Mouse (Mus musculus): ENCODE measurements around the gene Kdm5a. TPM values are rescaled to one million over a fixed set of nuclear protein-coding genes. Genes with fewer than 3 reads are reported as not detected.

Kdm5a gene
- polyA plus RNA-seq, 1 experiment from 2014 or later = 34.8 TPM

GRCm38 (mm10) chr6:120480361-120480760, 116.4 kb downstream of the Kdm5a start:
- Histone ChIP-seq H3K27me3 (replicated peaks) (peaks cover 4% of the 10 kb centered on the region; the same call in 1 of the 2 replicates), H3K4me1 (peaks cover 16% of the 10 kb centered on the region), H3K36me3 (peaks cover 75% of the 10 kb centered on the region), H3K4me2 (no peak overlapping the region), H3K9me3 (replicated peaks) (no peaks in the 10 kb centered on the region), H3K9ac (no peak overlapping the region), H3K4me3 (no peak overlapping the region), H3K27ac (no peak overlapping the region)
- 78% methylated on average over 5 of the region's 5 CpGs for WGBS (ENCODE audit: insufficient replicate concordance)
- ATAC-seq = no peak

- WGBS (ENCODE audit: insufficient replicate concordance) = 85% methylated on average over 6 of the region's 6 CpGs
- Histone ChIP-seq H3K27ac (no peak overlapping the region), H3K4me3 (no peak overlapping the region), H3K27me3 (replicated peaks) (peaks cover 12% of the 10 kb centered on the region; the same call in 1 of the 2 replicates), H3K9me3 (replicated peaks) (no peaks in the 10 kb centered on the region), H3K9ac (no peak overlapping the region), H3K4me1 (peaks cover 23% of the 10 kb centered on the region), H3K36me3 (peaks cover 65% of the 10 kb centered on the region), H3K4me2 (no peak overlapping the region)
- no peak for ATAC-seq
Measured at GRCm38 (mm10) chr6:120481538-120481937, 117.6 kb downstream of the Kdm5a start.

GRCm38 (mm10) chr6:120482021-120482420, 118.1 kb downstream of the Kdm5a start:
- 82% methylated on average over 14 of the region's 14 CpGs for WGBS (ENCODE audit: insufficient replicate concordance)
- peaks cover 60% of the 10 kb centered on the region for H3K36me3 ChIP-seq

GRCm38 (mm10) chr6:120482756-120483155, 118.8 kb downstream of the Kdm5a start:
- ATAC-seq = no peak
- no peak overlapping the region for H3K4me2 ChIP-seq
- H3K9ac ChIP-seq = no peak overlapping the region
- no peaks in the 10 kb centered on the region for H3K9me3 ChIP-seq (replicated peaks)
- H3K4me3 ChIP-seq = no peak overlapping the region
- H3K36me3 ChIP-seq = peaks cover 52% of the 10 kb centered on the region
- peaks cover 12% of the 10 kb centered on the region; the same call in 1 of the 2 replicates for H3K27me3 ChIP-seq (replicated peaks)
- WGBS (ENCODE audit: insufficient replicate concordance) = 48% methylated on average over 6 of the region's 6 CpGs
- H3K27ac ChIP-seq = no peak overlapping the region
- peaks cover 23% of the 10 kb centered on the region for H3K4me1 ChIP-seq

More at GRCm38 (mm10) chr6:120482021-120482420, 118.1 kb downstream of the Kdm5a start:
- Histone ChIP-seq H3K4me2 (no peak overlapping the region), H3K9ac (no peak overlapping the region), H3K4me1 (peaks cover 23% of the 10 kb centered on the region), H3K9me3 (replicated peaks) (no peaks in the 10 kb centered on the region), H3K4me3 (no peak overlapping the region), H3K27ac (no peak overlapping the region), H3K27me3 (replicated peaks) (peaks cover 12% of the 10 kb centered on the region; the same call in 1 of the 2 replicates)
- no peak for ATAC-seq

GRCm38 (mm10) chr6:120483211-120483626, 119.3 kb downstream of the Kdm5a start:
- Histone ChIP-seq H3K4me3 (no peak overlapping the region), H3K9me3 (replicated peaks) (no peaks in the 10 kb centered on the region), H3K9ac (no peak overlapping the region), H3K36me3 (peaks cover 48% of the 10 kb centered on the region), H3K27ac (no peak overlapping the region), H3K4me1 (peaks cover 18% of the 10 kb centered on the region), H3K4me2 (no peak overlapping the region), H3K27me3 (replicated peaks) (peaks cover 12% of the 10 kb centered on the region; the same call in 1 of the 2 replicates)
- 41% methylated on average over 8 of the region's 8 CpGs for WGBS (ENCODE audit: insufficient replicate concordance)
- ATAC-seq = peak; percentile 54; the same call in 1 of the 2 replicates

GRCm38 (mm10) chr6:120485038-120485437, 121.1 kb downstream of the Kdm5a start:
- no peak overlapping the region for H3K4me3 ChIP-seq
- H3K36me3 ChIP-seq = peaks cover 30% of the 10 kb centered on the region
- H3K9me3 ChIP-seq (replicated peaks) = no peaks in the 10 kb centered on the region
- H3K27me3 ChIP-seq (replicated peaks) = peaks cover 21% of the 10 kb centered on the region
- ATAC-seq = no peak
- H3K4me1 ChIP-seq = peaks cover 16% of the 10 kb centered on the region
- H3K4me2 ChIP-seq = no peak overlapping the region
- WGBS (ENCODE audit: insufficient replicate concordance) = 51% methylated on average over 3 of the region's 3 CpGs
- no peak overlapping the region for H3K27ac ChIP-seq
- H3K9ac ChIP-seq = no peak overlapping the region

GRCm38 (mm10) chr6:120486051-120486510, 122.2 kb downstream of the Kdm5a start:
- Histone ChIP-seq H3K9me3 (replicated peaks) (no peaks in the 10 kb centered on the region), H3K4me1 (peaks cover 16% of the 10 kb centered on the region), H3K4me2 (no peak overlapping the region), H3K4me3 (no peak overlapping the region), H3K9ac (no peak overlapping the region), H3K36me3 (peaks cover 19% of the 10 kb centered on the region), H3K27me3 (replicated peaks) (peaks cover 32% of the 10 kb centered on the region), H3K27ac (no peak overlapping the region)
- no peak for ATAC-seq
- WGBS (ENCODE audit: insufficient replicate concordance) = 40% methylated on average over 8 of the region's 8 CpGs

- H3K9me3 ChIP-seq (replicated peaks) = no peaks in the 10 kb centered on the region
- no peak overlapping the region for H3K27ac ChIP-seq
- no peak overlapping the region for H3K4me2 ChIP-seq
- no peaks in the 10 kb centered on the region for H3K36me3 ChIP-seq
- no peak overlapping the region for H3K9ac ChIP-seq
- 41% methylated on average over 3 of the region's 3 CpGs for WGBS (ENCODE audit: insufficient replicate concordance)
- ATAC-seq = no peak
- no peak overlapping the region for H3K4me3 ChIP-seq
- peaks cover 58% of the 10 kb centered on the region for H3K27me3 ChIP-seq (replicated peaks)
- peaks cover 36% of the 10 kb centered on the region for H3K4me1 ChIP-seq
Measured at GRCm38 (mm10) chr6:120488647-120489046, 124.7 kb downstream of the Kdm5a start.

- WGBS (ENCODE audit: insufficient replicate concordance) = 45% methylated on average over 2 of the region's 2 CpGs
- Histone ChIP-seq H3K4me1 (peaks cover 38% of the 10 kb centered on the region), H3K4me3 (no peak overlapping the region), H3K36me3 (no peaks in the 10 kb centered on the region), H3K9me3 (replicated peaks) (no peaks in the 10 kb centered on the region), H3K27me3 (replicated peaks) (peaks cover 66% of the 10 kb centered on the region), H3K9ac (no peak overlapping the region), H3K4me2 (no peak overlapping the region), H3K27ac (no peak overlapping the region)
- ATAC-seq = no peak
Measured at GRCm38 (mm10) chr6:120489461-120489860, 125.5 kb downstream of the Kdm5a start.

- ATAC-seq = no peak
- Histone ChIP-seq H3K27ac (no peak overlapping the region), H3K4me1 (peaks cover 23% of the 10 kb centered on the region), H3K4me2 (no peak overlapping the region), H3K9me3 (replicated peaks) (no peaks in the 10 kb centered on the region), H3K9ac (no peak overlapping the region), H3K4me3 (no peak overlapping the region), H3K36me3 (no peaks in the 10 kb centered on the region), H3K27me3 (replicated peaks) (peaks cover 71% of the 10 kb centered on the region)
- 71% methylated on average over 7 of the region's 7 CpGs for WGBS (ENCODE audit: insufficient replicate concordance)
Measured at GRCm38 (mm10) chr6:120491064-120491463, 127.1 kb downstream of the Kdm5a start.

- Histone ChIP-seq H3K36me3 (no peaks in the 10 kb centered on the region), H3K9me3 (replicated peaks) (no peaks in the 10 kb centered on the region), H3K27me3 (replicated peaks) (peaks cover 78% of the 10 kb centered on the region), H3K4me1 (peaks cover 22% of the 10 kb centered on the region), H3K27ac (no peak overlapping the region), H3K9ac (no peak overlapping the region), H3K4me2 (peak overlapping the region; percentile 87), H3K4me3 (peak overlapping the region; percentile 61)
- ATAC-seq = no peak
- WGBS (ENCODE audit: insufficient replicate concordance) = 14% methylated on average over 22 of the region's 22 CpGs
Measured at GRCm38 (mm10) chr6:120491862-120492498, 128.1 kb downstream of the Kdm5a start.

GRCm38 (mm10) chr6:120492499-120493373, 128.8 kb downstream of the Kdm5a start:
- H3K36me3 ChIP-seq = no peaks in the 10 kb centered on the region
- ATAC-seq = 0 out of 2 replicates have a peak, but pooled peaks have one; percentile 9

More at GRCm38 (mm10) chr6:120492499-120493373, 128.8 kb downstream of the Kdm5a start:
- peak overlapping the region; percentile 87 for H3K4me2 ChIP-seq
- peaks cover 82% of the 10 kb centered on the region for H3K27me3 ChIP-seq (replicated peaks)
- H3K4me3 ChIP-seq = peak overlapping the region; percentile 61
- no peaks in the 10 kb centered on the region for H3K9me3 ChIP-seq (replicated peaks)
- no peak overlapping the region for H3K27ac ChIP-seq
- 0 out of 2 replicates have a peak overlapping the region, but pooled peaks have one; percentile 43 for H3K9ac ChIP-seq
- H3K4me1 ChIP-seq = peaks cover 22% of the 10 kb centered on the region
- WGBS (ENCODE audit: insufficient replicate concordance) = 2% methylated on average over 89 of the region's 95 CpGs

All from liver, embryonic 12.5 days (tissue).